Comparison of ENCODE assay signal across 8 mouse cellular contexts in the genomic region with DNA sequence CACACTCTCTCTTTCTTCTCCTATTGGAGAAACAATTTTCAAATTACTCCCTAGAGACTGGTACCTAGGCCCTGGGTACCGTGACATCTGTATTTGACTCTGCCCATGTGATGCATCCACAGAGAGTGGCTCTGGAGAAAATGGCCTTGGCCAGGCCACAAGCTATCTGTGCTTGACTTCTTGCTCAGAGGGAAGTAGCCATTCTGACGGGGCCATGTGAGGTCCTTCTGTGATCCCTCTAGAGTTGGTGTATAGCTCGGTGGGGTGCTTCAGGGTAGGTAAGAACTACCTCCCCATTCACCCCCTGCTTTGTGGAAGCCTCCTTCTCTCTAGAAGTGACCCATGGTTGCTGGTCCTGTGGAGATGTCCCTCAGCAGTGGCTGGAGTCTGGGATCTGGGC.
DNase-seq lines count a peak whose midpoint lies in the region; ATAC-seq and TF ChIP-seq lines count a peak whose summit lies in the region.
"Had no signal": no experiment of that assay in that cellular context is flagged by ENCODE, and none has a peak within 500 bp of the region (broad histone marks: within the 10 kb centered on the region; RNA-seq: fewer than 3 reads in every experiment).

No protein-coding gene starts in this region.

- no peaks in the 10 kb centered on the region for H3K4me1 ChIP-seq in hindbrain, embryonic 11.5 days (replicated peaks; ENCODE audit: control insufficient read depth, insufficient read depth, low read length)
- no peaks in the 10 kb centered on the region for H3K4me1 ChIP-seq in hindbrain, embryonic 14.5 days (replicated peaks; ENCODE audit: control insufficient read depth, insufficient read depth, low read length)
- no peaks in the 10 kb centered on the region for H3K4me1 ChIP-seq in forebrain, embryonic 13.5 days
- H3K4me1 ChIP-seq in midbrain, embryonic 14.5 days (ENCODE audit: control insufficient read depth, insufficient read depth, low read length), result no peaks in the 10 kb centered on the region
- H3K4me1 ChIP-seq: liver, embryonic 12.5 days had no signal

- ATAC-seq in hindbrain, embryonic 11.5 days (ENCODE audit: low FRiP score), result peak; percentile 30; the same call in 1 of the 2 replicates
- no peak; the same call in 1 of the 2 replicates for ATAC-seq in hindbrain, embryonic 14.5 days (ENCODE audit: low FRiP score)
- ATAC-seq in forebrain, embryonic 13.5 days, result 0 out of 2 replicates have a peak, but pooled peaks have one; percentile 29
- peak; percentile 25; the same call in 1 of the 2 replicates for ATAC-seq in granulocyte monocyte progenitor cell, adult 5-6 weeks (replicated peaks; ENCODE audit: poor library complexity, severe bottlenecking)
- ATAC-seq in midbrain, embryonic 14.5 days (ENCODE audit: low FRiP score, low TSS enrichment), result peak; percentile 28; the same call in 1 of the 2 replicates
- ATAC-seq: liver, embryonic 12.5 days had no signal

- no peaks in the 10 kb centered on the region for H3K27me3 ChIP-seq in hindbrain, embryonic 11.5 days (ENCODE audit: control insufficient read depth, insufficient read depth, low read length)
- H3K27me3 ChIP-seq in hindbrain, embryonic 14.5 days (ENCODE audit: control insufficient read depth, insufficient read depth, low read length), result no peaks in the 10 kb centered on the region
- no peaks in the 10 kb centered on the region for H3K27me3 ChIP-seq in forebrain, embryonic 13.5 days
- H3K27me3 ChIP-seq in midbrain, embryonic 14.5 days (ENCODE audit: control insufficient read depth, insufficient read depth, low read length), result no peaks in the 10 kb centered on the region
- H3K27me3 ChIP-seq: liver, embryonic 12.5 days had no signal

- WGBS in hindbrain, embryonic 11.5 days, result 79% methylated on average over 3 of the region's 3 CpGs
- WGBS in hindbrain, embryonic 14.5 days, result 70% methylated on average over 3 of the region's 3 CpGs
- WGBS in forebrain, embryonic 13.5 days, result 78% methylated on average over 3 of the region's 3 CpGs
- WGBS in midbrain, embryonic 14.5 days, result 69% methylated on average over 3 of the region's 3 CpGs

- intact Hi-C loops in gastrocnemius, adult 2 months (cut with DNase I), result no loop called here

- H3K9me3 ChIP-seq in hindbrain, embryonic 11.5 days (ENCODE audit: control insufficient read depth, low read length), result no peaks in the 10 kb centered on the region
- H3K9me3 ChIP-seq in hindbrain, embryonic 14.5 days (ENCODE audit: control insufficient read depth, low read length), result no peaks in the 10 kb centered on the region
- H3K9me3 ChIP-seq in forebrain, embryonic 13.5 days (replicated peaks), result no peaks in the 10 kb centered on the region
- no peaks in the 10 kb centered on the region for H3K9me3 ChIP-seq in midbrain, embryonic 14.5 days (ENCODE audit: control insufficient read depth, low read length)
- H3K9me3 ChIP-seq: liver, embryonic 12.5 days had no signal

- DNase-seq in hindbrain, embryonic 11.5 days (ENCODE audit: low spot score), result no peak
- DNase-seq in hindbrain, embryonic 14.5 days (ENCODE audit: low spot score), result no peak
- no peak for DNase-seq in midbrain, embryonic 14.5 days
- no peak for DNase-seq in thymus, postnatal 10 days (ENCODE audit: low spot score in 2 of 2)
- DNase-seq in gastrocnemius, adult 2 months, result no peak

- no peak overlapping the region for H3K27ac ChIP-seq in hindbrain, embryonic 11.5 days (ENCODE audit: low read depth, low read length)
- no peak overlapping the region for H3K27ac ChIP-seq in hindbrain, embryonic 14.5 days
- H3K27ac ChIP-seq in forebrain, embryonic 13.5 days, result no peak overlapping the region
- no peak overlapping the region for H3K27ac ChIP-seq in midbrain, embryonic 14.5 days (replicated peaks; ENCODE audit: low read depth, low read length)
- no peak overlapping the region for H3K27ac ChIP-seq in gastrocnemius, adult 2 months
- H3K27ac ChIP-seq: liver, embryonic 12.5 days had no signal

- no peak overlapping the region for H3K9ac ChIP-seq in hindbrain, embryonic 11.5 days (ENCODE audit: low read depth, low read length)
- no peak overlapping the region for H3K9ac ChIP-seq in hindbrain, embryonic 14.5 days
- no peak overlapping the region for H3K9ac ChIP-seq in forebrain, embryonic 13.5 days
- no peak overlapping the region for H3K9ac ChIP-seq in midbrain, embryonic 14.5 days (replicated peaks; ENCODE audit: low read length)
- H3K9ac ChIP-seq: liver, embryonic 12.5 days had no signal

- H3K4me2 ChIP-seq in hindbrain, embryonic 11.5 days (replicated peaks; ENCODE audit: low read depth, low read length), result no peak overlapping the region
- no peak overlapping the region for H3K4me2 ChIP-seq in hindbrain, embryonic 14.5 days (replicated peaks)
- no peak overlapping the region for H3K4me2 ChIP-seq in forebrain, embryonic 13.5 days
- no peak overlapping the region for H3K4me2 ChIP-seq in midbrain, embryonic 14.5 days (ENCODE audit: low read length)

- H3K4me3 ChIP-seq in hindbrain, embryonic 11.5 days (ENCODE audit: low read depth, low read length), result no peak overlapping the region
- no peak overlapping the region for H3K4me3 ChIP-seq in hindbrain, embryonic 14.5 days (replicated peaks; ENCODE audit: low read length)
- no peak overlapping the region for H3K4me3 ChIP-seq in forebrain, embryonic 13.5 days
- H3K4me3 ChIP-seq in midbrain, embryonic 14.5 days (replicated peaks; ENCODE audit: low read depth, low read length), result no peak overlapping the region
- no peak overlapping the region for H3K4me3 ChIP-seq in gastrocnemius, adult 2 months
- H3K4me3 ChIP-seq: liver, embryonic 12.5 days had no signal

- TF ChIP-seq CTCF in gastrocnemius, adult 2 months (IDR thresholded peaks at IDR 0.05), result no peak

- no peaks in the 10 kb centered on the region for H3K36me3 ChIP-seq in hindbrain, embryonic 11.5 days (ENCODE audit: control insufficient read depth, insufficient read depth, low read length)
- no peaks in the 10 kb centered on the region for H3K36me3 ChIP-seq in hindbrain, embryonic 14.5 days (replicated peaks; ENCODE audit: control insufficient read depth, insufficient read depth)
- H3K36me3 ChIP-seq in forebrain, embryonic 13.5 days (ENCODE audit: poor library complexity, severe bottlenecking), result no peaks in the 10 kb centered on the region
- no peaks in the 10 kb centered on the region for H3K36me3 ChIP-seq in midbrain, embryonic 14.5 days (ENCODE audit: control insufficient read depth, insufficient read depth, low read length)
- H3K36me3 ChIP-seq: liver, embryonic 12.5 days had no signal
